Mouse (Mus musculus) A20 (cell line): ENCODE measurements at regions not wholly inside any gene's neighbourhood (a gene's known extent, or its start where the extent isn't known, plus 50 kb on each side); places are given as distances from the start of the nearest gene placed in this dataset.

Source experiments
- DNase-seq: peaks from one replicate; pipeline ENCODE4 v3.0.0-alpha.2; 2011; ENCODE audit warnings: low read depth, low spot score

- no peak for DNase-seq
Observed at GRCm38 (mm10) chr8:86428998-86429651, 151.4 kb downstream of the Abcc12 start.

- DNase-seq = no peak
Observed at GRCm38 (mm10) chr8:86428131-86428530, 152.4 kb downstream of the Abcc12 start.

GRCm38 (mm10) chr8:86426056-86426455 is 154.4 kb downstream of the Abcc12 start:
- DNase-seq = no peak

- no peak for DNase-seq
Observed at GRCm38 (mm10) chr8:86425382-86425781, 155.1 kb downstream of the Abcc12 start.

GRCm38 (mm10) chr8:86419059-86419651 is 161.3 kb downstream of the Abcc12 start:
- no peak for DNase-seq

- DNase-seq = no peak
Observed at GRCm38 (mm10) chr8:86418414-86418981, 162.0 kb downstream of the Abcc12 start.

GRCm38 (mm10) chr8:86415208-86415607 is 165.3 kb downstream of the Abcc12 start:
- no peak for DNase-seq

GRCm38 (mm10) chr8:86411232-86411631 is 169.3 kb downstream of the Abcc12 start:
- DNase-seq = no peak

- DNase-seq = no peak
Observed at GRCm38 (mm10) chr8:86406196-86406595, 174.3 kb downstream of the Abcc12 start.

GRCm38 (mm10) chr8:86403434-86403833 is 177.1 kb downstream of the Abcc12 start:
- no peak for DNase-seq

GRCm38 (mm10) chr8:86401946-86402345 is 178.5 kb downstream of the Abcc12 start:
- no peak for DNase-seq

GRCm38 (mm10) chr8:86395121-86395520 is 185.4 kb downstream of the Abcc12 start:
- no peak for DNase-seq

- DNase-seq = no peak
Observed at GRCm38 (mm10) chr8:86393835-86394234, 186.7 kb downstream of the Abcc12 start.

- DNase-seq = no peak
Observed at GRCm38 (mm10) chr8:86393374-86393773, 187.1 kb downstream of the Abcc12 start.

GRCm38 (mm10) chr8:86390715-86391114 is 189.8 kb downstream of the Abcc12 start:
- DNase-seq = no peak

GRCm38 (mm10) chr8:86389690-86390671 is 190.5 kb downstream of the Abcc12 start:
- no peak for DNase-seq

- no peak for DNase-seq
Observed at GRCm38 (mm10) chr8:86385236-86385635, 195.2 kb downstream of the Abcc12 start.

- no peak for DNase-seq
Observed at GRCm38 (mm10) chr8:86381977-86382376, 198.5 kb downstream of the Abcc12 start.

GRCm38 (mm10) chr8:86368062-86368461 is 212.4 kb downstream of the Abcc12 start:
- no peak for DNase-seq

- DNase-seq = no peak
Observed at GRCm38 (mm10) chr8:86366636-86367035, 213.8 kb downstream of the Abcc12 start.

GRCm38 (mm10) chr8:86365726-86366125 is 214.8 kb downstream of the Abcc12 start:
- DNase-seq = no peak

- DNase-seq = peak; percentile 38
Observed at GRCm38 (mm10) chr8:86364898-86365297, 215.6 kb downstream of the Abcc12 start.
